10 mouse cellular contexts compared by ENCODE assay signal in genomic region chr1:153733181-153733580, GRCm38 (mm10). TPM values are rescaled to one million over a fixed set of nuclear protein-coding genes. Genes with fewer than 3 reads are reported as not detected.
DNase-seq lines count a peak whose midpoint lies in the region; ATAC-seq and TF ChIP-seq lines count a peak whose summit lies in the region.
"Had no signal": no experiment of that assay in that cellular context is flagged by ENCODE, and none has a peak within 500 bp of the region (broad histone marks: within the 10 kb centered on the region; RNA-seq: fewer than 3 reads in every experiment).

No protein-coding gene starts in this region.

- H3K36me3 ChIP-seq in forebrain, embryonic 10.5 days (replicated peaks) = no peaks in the 10 kb centered on the region
- H3K36me3 ChIP-seq in forebrain, postnatal 0 days (ENCODE audit: insufficient read depth) = no peaks in the 10 kb centered on the region
- H3K36me3 ChIP-seq in ES-Bruce4 (ENCODE audit: control insufficient read depth, insufficient read depth, low read length, poor library complexity, severe bottlenecking) = no peaks in the 10 kb centered on the region
- H3K36me3 ChIP-seq in hindbrain, embryonic 13.5 days = no peaks in the 10 kb centered on the region
- H3K36me3 ChIP-seq in neural tube, embryonic 13.5 days = no peaks in the 10 kb centered on the region
- H3K36me3 ChIP-seq in lung, postnatal 0 days (ENCODE audit: insufficient read depth, low read length) = no peaks in the 10 kb centered on the region

- no peak for DNase-seq in forebrain, embryonic 10.5 days (ENCODE audit: extremely low spot score, low spot score)
- no peak for DNase-seq in forebrain, postnatal 0 days
- DNase-seq in kidney, postnatal 36 days = no peak
- DNase-seq in spleen, postnatal 10 days (ENCODE audit: low spot score in 2 of 2) = no peak
- no peak for DNase-seq in lung, postnatal 0 days (ENCODE audit: low spot score)
- DNase-seq: kidney, postnatal 25 days had no signal

- 43% methylated on average over 9 of the region's 9 CpGs for WGBS in forebrain, embryonic 10.5 days
- 37% methylated on average over 9 of the region's 9 CpGs for WGBS in forebrain, postnatal 0 days
- 27% methylated on average over 9 of the region's 9 CpGs for WGBS in hindbrain, embryonic 13.5 days
- WGBS in neural tube, embryonic 13.5 days = 33% methylated on average over 9 of the region's 9 CpGs
- 58% methylated on average over 9 of the region's 9 CpGs for WGBS in lung, postnatal 0 days

- TF ChIP-seq EP300 in ES-Bruce4 (IDR thresholded peaks at IDR 0.05; ENCODE audit: insufficient read depth, low read depth, low read length) = 0 out of 2 replicates have a peak, but pooled peaks have one; percentile 31
- TF ChIP-seq EP300 in lung, postnatal 0 days (IDR thresholded peaks at IDR 0.05) = no peak

- ATAC-seq in forebrain, postnatal 0 days = no peak
- peak; percentile 52 for ATAC-seq in hindbrain, embryonic 13.5 days (ENCODE audit: low FRiP score)
- ATAC-seq in neural tube, embryonic 13.5 days (ENCODE audit: low read depth) = peak; percentile 38
- ATAC-seq in lung, postnatal 0 days = no peak
- ATAC-seq: Patski had no signal

- TF ChIP-seq POLR2A in ES-Bruce4 (IDR thresholded peaks at IDR 0.05; ENCODE audit: insufficient read depth, low read length) = no peak

- H3K27ac ChIP-seq in forebrain, embryonic 10.5 days = peak overlapping the region; percentile 56
- H3K27ac ChIP-seq in forebrain, postnatal 0 days (ENCODE audit: low read depth, low read length) = no peak overlapping the region
- H3K27ac ChIP-seq in ES-Bruce4 (ENCODE audit: insufficient read depth, low read length) = no peak overlapping the region
- H3K27ac ChIP-seq in hindbrain, embryonic 13.5 days = no peak overlapping the region
- peak overlapping the region; percentile 59 for H3K27ac ChIP-seq in neural tube, embryonic 13.5 days (replicated peaks)
- H3K27ac ChIP-seq in lung, postnatal 0 days (ENCODE audit: low read length) = no peak overlapping the region

- H3K9me3 ChIP-seq in forebrain, embryonic 10.5 days = no peaks in the 10 kb centered on the region
- no peaks in the 10 kb centered on the region for H3K9me3 ChIP-seq in forebrain, postnatal 0 days (ENCODE audit: low read length)
- no peaks in the 10 kb centered on the region for H3K9me3 ChIP-seq in ES-Bruce4 (replicated peaks; ENCODE audit: control insufficient read depth, insufficient read depth, low read length, poor library complexity, severe bottlenecking)
- no peaks in the 10 kb centered on the region for H3K9me3 ChIP-seq in hindbrain, embryonic 13.5 days
- H3K9me3 ChIP-seq in neural tube, embryonic 13.5 days = no peaks in the 10 kb centered on the region
- H3K9me3 ChIP-seq in lung, postnatal 0 days (ENCODE audit: low read length) = no peaks in the 10 kb centered on the region

- no peak overlapping the region for H3K4me2 ChIP-seq in forebrain, postnatal 0 days (ENCODE audit: low read depth)
- no peak overlapping the region for H3K4me2 ChIP-seq in hindbrain, embryonic 13.5 days
- H3K4me2 ChIP-seq in neural tube, embryonic 13.5 days = no peak overlapping the region
- H3K4me2 ChIP-seq in lung, postnatal 0 days (replicated peaks; ENCODE audit: low read depth, low read length) = no peak overlapping the region

- peaks cover 66% of the 10 kb centered on the region for H3K4me1 ChIP-seq in forebrain, embryonic 10.5 days
- H3K4me1 ChIP-seq in forebrain, postnatal 0 days (ENCODE audit: insufficient read depth) = peaks cover 7% of the 10 kb centered on the region
- peaks cover 6% of the 10 kb centered on the region for H3K4me1 ChIP-seq in ES-Bruce4 (ENCODE audit: control insufficient read depth, insufficient read depth, low read length)
- peaks cover 48% of the 10 kb centered on the region for H3K4me1 ChIP-seq in hindbrain, embryonic 13.5 days (replicated peaks)
- H3K4me1 ChIP-seq in neural tube, embryonic 13.5 days (replicated peaks) = peaks cover 57% of the 10 kb centered on the region
- H3K4me1 ChIP-seq in lung, postnatal 0 days (ENCODE audit: insufficient read depth, low read depth, low read length) = no peaks in the 10 kb centered on the region

- no peak for TF ChIP-seq CTCF in forebrain, postnatal 0 days (IDR thresholded peaks at IDR 0.05; ENCODE audit: low read depth)
- no peak for TF ChIP-seq CTCF in ES-Bruce4 (IDR thresholded peaks at IDR 0.05; ENCODE audit: low read depth, low read length)
- no peak for TF ChIP-seq CTCF in lung, postnatal 0 days (IDR thresholded peaks at IDR 0.05)

- no peak overlapping the region for H3K9ac ChIP-seq in forebrain, postnatal 0 days
- H3K9ac ChIP-seq in ES-Bruce4 (ENCODE audit: low read depth, poor library complexity, severe bottlenecking) = no peak overlapping the region
- H3K9ac ChIP-seq in hindbrain, embryonic 13.5 days = no peak overlapping the region
- H3K9ac ChIP-seq in neural tube, embryonic 13.5 days = 0 out of 2 replicates have a peak overlapping the region, but pooled peaks have one; percentile 31
- no peak overlapping the region for H3K9ac ChIP-seq in lung, postnatal 0 days (replicated peaks; ENCODE audit: low read depth)

- no peak overlapping the region for H3K4me3 ChIP-seq in forebrain, embryonic 10.5 days
- no peak overlapping the region for H3K4me3 ChIP-seq in forebrain, postnatal 0 days (ENCODE audit: low read depth, low read length)
- no peak overlapping the region for H3K4me3 ChIP-seq in ES-Bruce4 (ENCODE audit: low read depth, low read length)
- no peak overlapping the region for H3K4me3 ChIP-seq in hindbrain, embryonic 13.5 days
- H3K4me3 ChIP-seq in neural tube, embryonic 13.5 days = no peak overlapping the region
- H3K4me3 ChIP-seq in lung, postnatal 0 days (ENCODE audit: low read depth, low read length) = no peak overlapping the region

- H3K27me3 ChIP-seq in forebrain, embryonic 10.5 days (ENCODE audit: poor library complexity, severe bottlenecking) = peaks cover 49% of the 10 kb centered on the region
- H3K27me3 ChIP-seq in forebrain, postnatal 0 days (ENCODE audit: insufficient read depth, low read length) = no peaks in the 10 kb centered on the region
- no peaks in the 10 kb centered on the region for H3K27me3 ChIP-seq in ES-Bruce4 (ENCODE audit: control insufficient read depth, insufficient read depth, low read length, poor library complexity, severe bottlenecking)
- H3K27me3 ChIP-seq in hindbrain, embryonic 13.5 days = peaks cover under 1% of the 10 kb centered on the region; the same call in 1 of the 2 replicates
- H3K27me3 ChIP-seq in neural tube, embryonic 13.5 days = 0 out of 2 replicates have a peak, but pooled peaks cover 7% of the 10 kb centered on the region
- no peaks in the 10 kb centered on the region for H3K27me3 ChIP-seq in lung, postnatal 0 days (replicated peaks; ENCODE audit: insufficient read depth, low read length)
- H3K27me3 ChIP-seq: Patski had no signal

RNA-seq across cellular contexts. Expression of gene Rgs16, which starts 7.0 kb away (rescaled TPM):
- polyA plus RNA-seq in forebrain, embryonic 10.5 days (2016; fragmentation: Nextera tagmentation; extraction: Ambion mirVana) = 26.2 and 31.0 TPM in 2 replicates
- 7.9 and 9.6 TPM in 2 replicates for total RNA-seq in forebrain, postnatal 0 days (2014; rRNA removed)
- 15.5 and 16.7 TPM in 2 replicates for polyA plus RNA-seq in forebrain, postnatal 0 days (2015; fragmentation: Nextera tagmentation; extraction: Ambion mirVana)
- 5.7 and 5.8 TPM in 2 replicates for polyA plus RNA-seq in ES-Bruce4 (2011; ENCODE audit: insufficient read depth, insufficient read length, low read depth, missing spikeins)
- 21.2 and 26.0 TPM in 2 replicates for polyA plus RNA-seq in hindbrain, embryonic 13.5 days (2015; fragmentation: Nextera tagmentation; extraction: Ambion mirVana)
- polyA plus RNA-seq in neural tube, embryonic 13.5 days (2015; fragmentation: Nextera tagmentation; extraction: Ambion mirVana) = 22.9 and 28.1 TPM in 2 replicates
- polyA plus RNA-seq in lung, postnatal 0 days (2015; fragmentation: Nextera tagmentation; extraction: Ambion mirVana) = 3.8 and 8.4 TPM in 2 replicates

RNA-seq across cellular contexts. Expression of gene Rnasel, which starts 16.0 kb away (rescaled TPM):
- 7.4 and 7.7 TPM in 2 replicates for polyA plus RNA-seq in forebrain, embryonic 10.5 days (2016; fragmentation: Nextera tagmentation; extraction: Ambion mirVana)
- 39.5 and 43.9 TPM in 2 replicates for total RNA-seq in forebrain, postnatal 0 days (2014; rRNA removed)
- polyA plus RNA-seq in forebrain, postnatal 0 days (2015; fragmentation: Nextera tagmentation; extraction: Ambion mirVana) = 10.7 and 19.5 TPM in 2 replicates
- 0.90 and 1.1 TPM in 2 replicates for polyA plus RNA-seq in ES-Bruce4 (2011; ENCODE audit: insufficient read depth, insufficient read length, low read depth, missing spikeins)
- polyA plus RNA-seq in hindbrain, embryonic 13.5 days (2015; fragmentation: Nextera tagmentation; extraction: Ambion mirVana) = 53.7 and 53.8 TPM in 2 replicates
- polyA plus RNA-seq in neural tube, embryonic 13.5 days (2015; fragmentation: Nextera tagmentation; extraction: Ambion mirVana) = 38.8 and 43.6 TPM in 2 replicates
- 13.1 and 16.6 TPM in 2 replicates for polyA plus RNA-seq in lung, postnatal 0 days (2015; fragmentation: Nextera tagmentation; extraction: Ambion mirVana)

Comparison
In these comparisons a context has a peak if more than half of its experiments do, and no peak if none do; other contexts are left out.
1. H3K27ac ChIP-seq: peak in forebrain, embryonic 10.5 days (single experiment) and neural tube, embryonic 13.5 days (single experiment); none in forebrain, postnatal 0 days (single experiment), ES-Bruce4 (single experiment), hindbrain, embryonic 13.5 days (single experiment) and lung, postnatal 0 days (single experiment).
2. ATAC-seq: peak in hindbrain, embryonic 13.5 days (single experiment) and neural tube, embryonic 13.5 days (single experiment); none in forebrain, postnatal 0 days (single experiment) and lung, postnatal 0 days (single experiment).